Mouse (Mus musculus) layer of hippocampus, postnatal 10 days (tissue): Measurements from ENCODE around the gene Olfr974. TPM values are rescaled to one million over a fixed set of nuclear protein-coding genes. Genes with fewer than 3 reads are reported as not detected.
"Not testable (repeated sequence)": the region's sequence is repeated elsewhere in the genome, so short reads cannot be mapped to it uniquely, and the experiment has no call there.

Experiments
- DNase-seq, 2 experiments: peaks; one replicate each; pipeline ENCODE4 v3.0.0; 2021; ENCODE audit warnings: low spot score in 2 of 2
- long read RNA-seq: library from polyadenylated mRNA; stranded (forward); transcript quantifications from one replicate; pipeline ENCODE4 v2.0.0, GENCODE M21; 2023
- total RNA-seq, 2 experiments: library from RNA; stranded (reverse); gene quantifications; 2 replicates each; pipeline ENCODE4 v1.2.3; 2021

The Olfr974 gene
- total RNA-seq, result not detected
- long read RNA-seq, result 0 reads

DNA sequence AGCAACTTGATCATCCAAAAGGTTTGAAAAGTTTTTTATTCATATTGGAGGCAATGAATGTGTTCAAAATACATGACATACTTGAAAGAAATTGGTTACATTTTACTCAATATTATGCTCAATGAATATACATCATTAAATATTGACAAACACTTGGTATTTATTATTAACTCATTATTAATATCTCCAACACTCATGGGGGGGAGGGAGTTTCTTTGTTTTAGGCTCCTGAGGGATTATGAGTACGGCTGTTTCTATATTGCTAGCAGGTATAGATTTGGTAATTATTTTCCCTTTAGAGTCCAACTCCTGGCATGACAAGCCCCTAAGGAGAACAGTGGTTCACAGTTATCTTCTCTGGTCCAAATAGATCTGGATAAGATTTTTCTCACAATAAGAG lies at the start of gene Olfr974:
Olfr974 (plus strand) TSS at position 301 of the 400 bp plus-strand sequence.
- no peak for DNase-seq

DNA sequence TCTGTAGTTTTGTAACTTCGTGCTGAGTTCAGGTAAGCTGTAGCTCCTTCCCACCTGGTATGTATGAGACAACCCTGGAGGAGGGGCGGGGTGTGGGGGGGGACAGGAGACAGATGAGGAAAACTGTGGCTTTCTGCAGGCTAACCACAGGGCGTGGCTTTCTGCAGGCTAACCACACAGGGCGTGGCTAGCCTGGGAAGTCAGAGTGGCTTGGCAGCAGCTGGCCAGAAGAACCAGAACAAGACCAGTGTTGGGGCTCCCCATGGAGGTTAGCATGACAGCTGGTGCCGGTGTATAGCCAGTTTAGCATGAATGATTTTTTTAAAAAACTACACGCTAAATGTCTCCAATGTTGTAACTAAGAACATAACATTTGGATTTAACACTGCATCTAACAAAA lies 32.2 kb upstream of the Olfr974 start:
- DNase-seq, result no peak

DNA sequence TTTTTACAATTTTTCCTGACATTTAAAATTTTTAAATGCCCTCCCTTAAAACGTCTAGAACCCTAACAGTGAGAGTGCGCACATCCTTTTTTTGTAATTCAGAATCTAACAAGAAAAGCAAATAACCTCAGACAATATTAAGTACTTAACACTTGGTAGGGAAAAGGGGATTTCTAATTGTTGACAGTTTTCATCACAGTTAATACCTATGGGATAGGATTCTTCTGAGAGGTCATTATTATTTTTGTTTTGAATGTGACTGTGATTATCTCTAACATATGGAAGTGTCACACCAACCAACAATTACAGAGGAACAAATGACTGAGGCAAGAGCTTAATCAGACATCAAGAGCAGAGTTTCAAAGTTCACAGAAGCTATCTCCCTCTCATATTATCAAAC lies 30.3 kb upstream of the Olfr974 start, which contains the start of gene Olfr229:
Olfr229 (plus strand) TSS at position 301 of the 400 bp plus-strand sequence.
- DNase-seq, result no peak

DNA sequence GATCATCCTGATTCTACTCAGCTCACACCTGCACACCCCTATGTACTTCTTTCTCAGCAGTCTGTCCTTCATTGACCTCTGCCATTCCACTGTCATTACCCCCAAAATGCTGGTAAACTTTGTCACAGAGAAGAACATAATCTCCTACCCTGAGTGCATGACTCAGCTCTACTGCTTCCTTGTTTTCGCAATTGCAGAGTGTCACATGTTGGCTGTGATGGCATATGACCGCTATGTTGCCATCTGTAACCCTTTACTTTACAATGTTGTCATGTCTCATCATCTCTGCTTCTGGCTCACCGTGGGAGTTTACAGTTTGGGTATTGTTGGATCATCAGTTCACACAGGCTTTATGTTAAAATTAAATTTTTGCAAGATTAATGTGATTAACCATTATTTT lies 27.4 kb upstream of the Olfr974 start:
- DNase-seq, result no peak

DNA sequence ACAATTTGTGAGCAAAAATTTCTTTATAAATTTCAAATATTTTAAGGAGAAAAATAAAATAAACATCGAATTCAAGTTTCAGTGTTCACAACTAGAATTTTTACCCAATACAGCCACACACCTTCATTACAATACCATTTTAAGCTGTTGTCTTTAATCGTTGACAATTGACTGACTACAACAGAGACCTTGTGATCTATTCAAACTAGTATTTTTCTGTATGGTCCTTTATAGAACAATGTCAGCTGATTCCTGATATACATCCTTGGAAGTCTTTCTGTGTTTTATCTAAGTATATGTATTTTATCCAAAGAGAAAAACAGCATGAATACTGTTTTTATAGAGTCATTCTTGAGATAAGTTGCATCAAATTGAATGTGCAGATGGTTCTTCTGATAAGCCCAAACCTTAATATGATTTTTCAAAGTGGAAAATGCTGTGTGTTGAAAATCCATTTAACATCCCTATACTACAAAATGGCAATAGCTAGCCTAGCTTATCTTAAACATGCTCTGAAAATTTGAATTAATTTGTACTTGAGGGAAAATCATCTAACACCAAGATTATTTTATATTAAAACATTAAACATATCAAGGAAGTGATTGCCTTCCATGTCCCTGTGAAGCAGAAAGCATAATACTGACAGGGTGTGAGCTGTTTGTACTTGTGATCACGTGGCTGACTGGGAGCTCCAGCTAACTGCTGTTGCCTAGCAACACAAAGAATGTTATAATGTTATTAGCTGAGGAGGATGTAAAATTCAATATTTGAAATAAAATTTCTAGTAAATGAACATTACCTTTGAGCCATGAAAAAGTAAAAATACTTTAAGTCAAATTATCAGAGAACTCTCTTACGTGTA lies 9.1 kb upstream of the Olfr974 start:
- not testable (repeated sequence) for DNase-seq

DNA sequence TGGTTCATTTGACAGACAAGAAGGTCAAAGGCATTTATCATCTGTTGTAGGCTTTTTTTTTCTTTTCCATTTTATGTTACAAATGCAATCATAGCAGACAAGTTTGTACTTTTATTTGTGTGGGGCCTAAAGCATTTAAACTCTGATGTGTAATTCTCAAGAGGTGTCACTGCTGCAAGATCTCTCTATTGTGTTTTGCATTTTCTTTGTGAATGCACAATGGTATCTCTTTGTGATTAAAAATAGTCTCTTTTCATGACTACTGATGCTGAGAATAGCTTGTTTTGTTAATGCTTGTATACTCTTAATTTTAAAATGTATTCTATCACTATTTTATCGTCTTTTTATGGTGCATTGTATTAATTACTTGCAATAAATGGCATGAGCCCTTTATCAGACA lies 8.5 kb upstream of the Olfr974 start:
- DNase-seq, result not testable (repeated sequence)

DNA sequence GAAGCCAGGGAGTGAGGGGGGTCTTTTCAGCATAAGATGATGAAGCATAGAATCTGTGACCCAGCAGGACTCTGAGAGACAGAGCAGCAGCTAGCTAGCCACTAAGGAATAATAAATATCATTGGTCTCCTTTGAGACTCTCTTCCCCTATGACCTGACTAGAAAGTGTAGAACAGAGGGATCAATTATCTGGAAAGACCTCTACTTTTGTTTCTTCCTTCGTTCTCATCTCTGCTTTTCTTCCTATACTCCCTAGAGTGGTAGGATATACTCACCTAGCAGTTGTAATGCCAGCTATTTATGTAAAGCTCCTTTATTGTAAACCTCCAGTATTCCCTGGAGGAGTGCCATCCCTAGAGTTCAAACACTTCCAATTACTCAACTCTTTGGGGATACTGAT lies 14.6 kb downstream of the Olfr974 start, which contains the start of gene Olfr975:
Olfr975 (minus strand) TSS at position 101 of the 400 bp plus-strand sequence.
- no peak for DNase-seq

DNA sequence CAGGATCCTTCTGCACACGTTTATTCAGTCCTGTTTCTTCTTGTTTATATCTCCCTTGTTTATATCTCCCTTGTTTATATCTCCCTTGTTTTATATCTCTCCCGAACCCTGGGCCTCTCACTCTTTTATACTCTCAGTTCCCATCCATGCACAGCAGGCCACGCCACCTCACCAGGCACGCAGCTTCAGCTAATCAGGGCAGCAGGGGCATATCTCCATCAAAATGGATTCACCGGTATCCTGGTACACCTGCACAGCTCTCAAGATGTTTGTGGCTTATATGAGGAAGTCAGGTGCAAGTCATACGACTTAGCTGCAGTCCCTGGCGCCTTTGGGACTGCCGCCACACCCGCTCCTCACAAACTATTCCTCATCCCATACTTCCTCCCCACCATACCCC lies 23.7 kb downstream of the Olfr974 start, which contains the start of gene Olfr976:
Olfr976 (minus strand) TSS at position 101 of the 400 bp plus-strand sequence.
- not testable (repeated sequence) for DNase-seq

DNA sequence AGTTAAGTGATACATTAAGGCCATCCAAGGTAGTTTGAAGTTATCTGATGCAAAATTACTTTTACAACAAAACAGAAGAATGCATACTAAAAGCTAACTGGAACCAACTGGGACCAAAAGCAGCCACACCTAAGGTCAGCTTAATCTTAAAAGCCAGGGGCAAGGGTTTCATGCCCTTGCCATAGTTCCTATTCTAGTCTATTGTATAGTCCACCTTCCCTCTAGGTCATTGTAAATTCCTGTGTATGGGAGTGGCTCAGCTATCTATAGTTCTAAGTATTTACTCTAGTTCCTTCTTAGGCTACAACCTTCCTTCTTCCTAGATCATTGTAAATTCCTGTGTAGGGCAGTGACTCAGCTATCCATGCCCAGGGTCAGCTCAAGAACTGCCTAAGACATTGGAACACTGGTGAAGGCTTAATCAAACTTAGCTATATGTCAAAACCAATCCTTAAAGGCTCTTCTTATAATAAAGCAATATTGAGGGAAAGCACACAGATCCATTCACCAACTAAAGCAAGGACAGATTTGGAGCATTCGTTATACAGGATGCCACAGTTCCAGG lies 39.4 kb downstream of the Olfr974 start:
- not testable (repeated sequence) for DNase-seq

DNA sequence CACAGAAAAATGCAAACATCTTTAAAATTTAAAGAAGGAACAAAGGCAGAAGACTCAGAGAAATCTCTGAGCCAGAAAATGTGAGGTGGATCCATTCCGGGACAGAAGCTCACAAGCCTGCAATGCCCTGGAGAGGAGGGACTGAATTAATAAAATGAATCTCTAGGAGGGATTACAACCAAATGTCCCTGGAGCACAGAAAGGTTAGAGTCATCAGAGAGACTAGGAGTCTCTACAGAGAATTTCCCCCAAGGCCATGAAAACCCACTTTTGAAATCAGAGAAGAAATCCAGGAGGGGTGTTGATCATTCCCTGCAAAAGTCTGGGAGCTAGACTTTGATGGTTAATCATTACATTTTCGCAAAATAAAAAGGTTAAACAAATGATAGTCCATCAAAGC lies 54.5 kb downstream of the Olfr974 start, which contains the start of gene Olfr978:
Olfr978 (plus strand) TSS at position 301 of the 400 bp plus-strand sequence.
- no peak for DNase-seq

Other genes starting within 250 kb of the Olfr974 start
- not detected for gene Olfr149, start 230.4 kb upstream of the Olfr974 start, total RNA-seq
- not detected for gene Olfr965, start 226.1 kb upstream of the Olfr974 start, total RNA-seq
- gene Olfr150, start 206.5 kb upstream of the Olfr974 start, total RNA-seq, result not detected
- gene Olfr967, start 191.3 kb upstream of the Olfr974 start, total RNA-seq, result not detected
- gene Olfr968, start 154.2 kb upstream of the Olfr974 start, total RNA-seq, result not detected
- not detected for gene Olfr969, start 146.6 kb upstream of the Olfr974 start, total RNA-seq
- gene Olfr970, start 128.6 kb upstream of the Olfr974 start, total RNA-seq, result not detected
- not detected for gene Olfr971, start 100.6 kb upstream of the Olfr974 start, total RNA-seq
- gene Olfr972, start 71.1 kb upstream of the Olfr974 start, total RNA-seq, result not detected
- not detected for gene Olfr229, start 30.2 kb upstream of the Olfr974 start, total RNA-seq
- not detected for gene Olfr975, start 14.5 kb downstream of the Olfr974 start, total RNA-seq
- gene Olfr976, start 23.6 kb downstream of the Olfr974 start, total RNA-seq, result not detected
- gene Olfr978, start 54.6 kb downstream of the Olfr974 start, total RNA-seq, result not detected
- not detected for gene Olfr979, start 66.0 kb downstream of the Olfr974 start, total RNA-seq
- not detected for gene Olfr980, start 72.1 kb downstream of the Olfr974 start, total RNA-seq
- not detected for gene Olfr981, start 84.0 kb downstream of the Olfr974 start, total RNA-seq
- not detected for gene Olfr982, start 136.3 kb downstream of the Olfr974 start, total RNA-seq
- gene Olfr983, start 156.1 kb downstream of the Olfr974 start, total RNA-seq, result not detected
- gene Olfr984, start 176.7 kb downstream of the Olfr974 start, total RNA-seq, result under 1 TPM in 1 of 2 experiments, not detected in 1; 0.07 TPM
- not detected for gene Olfr985, start 192.7 kb downstream of the Olfr974 start, total RNA-seq
- not detected for gene Tmem225, start 210.6 kb downstream of the Olfr974 start, total RNA-seq
- gene Olfr986, start 243.4 kb downstream of the Olfr974 start, total RNA-seq, result not detected